Mouse (Mus musculus): ENCODE data around the gene Vmn2r87. TPM values are rescaled to one million over a fixed set of nuclear protein-coding genes. Genes with fewer than 3 reads are reported as not detected.

The Vmn2r87 gene
- polyA plus RNA-seq, 1 experiment from 2014 or later = not detected

Other genes starting within 250 kb of the Vmn2r87 start
- 0.05 TPM in 1 of 2 replicates, not detected in the other for gene Neurod4, start 217.2 kb downstream of the Vmn2r87 start, polyA plus RNA-seq (2015; fragmentation: Nextera tagmentation; extraction: Ambion mirVana)
- 3.6 and 3.9 TPM in 2 replicates for gene Tespa1, start 174.5 kb downstream of the Vmn2r87 start, polyA plus RNA-seq (2015; fragmentation: Nextera tagmentation; extraction: Ambion mirVana)
- 0.04 TPM in 1 of 2 replicates, not detected in the other for gene Vmn2r84, start 103.1 kb downstream of the Vmn2r87 start, polyA plus RNA-seq (2015; fragmentation: Nextera tagmentation; extraction: Ambion mirVana)
- not detected in 2 replicates for gene Vmn2r85, start 67.7 kb downstream of the Vmn2r87 start, polyA plus RNA-seq (2015; fragmentation: Nextera tagmentation; extraction: Ambion mirVana)
- gene Vmn2r86, start 41.3 kb downstream of the Vmn2r87 start, polyA plus RNA-seq (2015; fragmentation: Nextera tagmentation; extraction: Ambion mirVana) = not detected in 2 replicates